9 mouse cellular contexts compared by ENCODE assay signal in the genomic region with DNA sequence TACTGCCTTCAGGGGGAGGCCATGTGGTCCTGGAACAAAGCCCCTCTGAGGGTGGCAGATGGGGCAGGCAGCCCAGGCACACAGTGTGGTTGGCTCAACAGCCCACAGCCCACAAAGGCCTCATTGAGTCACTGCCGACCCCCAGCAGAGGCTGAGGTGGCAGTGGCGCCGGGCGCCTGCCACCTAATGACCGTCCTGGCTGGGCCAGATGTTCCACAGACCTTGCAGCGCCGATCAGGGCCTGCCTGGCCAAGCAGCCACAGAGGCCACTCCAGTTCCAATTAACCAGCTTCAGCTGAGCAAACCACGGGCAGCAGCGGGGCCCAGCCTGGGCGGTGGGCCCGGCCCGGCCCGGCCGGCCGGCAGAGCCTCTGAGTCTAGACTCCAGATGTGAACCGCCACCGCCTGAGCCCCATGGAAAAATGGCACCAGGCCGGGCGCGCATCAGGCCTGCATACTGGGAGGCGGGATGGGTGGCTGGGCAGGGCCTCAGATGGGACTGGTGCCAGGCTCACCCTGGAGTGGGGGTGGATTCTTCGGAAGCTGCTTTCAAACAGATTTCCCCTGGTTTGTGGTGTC. TPM values are rescaled to one million over a fixed set of nuclear protein-coding genes. Genes with fewer than 3 reads are reported as not detected.
DNase-seq lines count a peak whose midpoint lies in the region; ATAC-seq and TF ChIP-seq lines count a peak whose summit lies in the region.
"Had no signal": no experiment of that assay in that cellular context is flagged by ENCODE, and none has a peak within 500 bp of the region (broad histone marks: within the 10 kb centered on the region; RNA-seq: fewer than 3 reads in every experiment).

No protein-coding gene starts in this region.

- peak overlapping the region; percentile 34 for H3K9ac ChIP-seq in stomach, embryonic 16.5 days (ENCODE audit: low read length)

- peak overlapping the region; percentile 94 for H3K27ac ChIP-seq in hindbrain, embryonic 10.5 days
- H3K27ac ChIP-seq in stomach, embryonic 16.5 days (ENCODE audit: low read length): peak overlapping the region; percentile 92

- H3K4me2 ChIP-seq in stomach, embryonic 16.5 days (ENCODE audit: low read depth, low read length): no peak overlapping the region

- peaks cover 44% of the 10 kb centered on the region for H3K36me3 ChIP-seq in E14TG2a.4 (ENCODE audit: insufficient read depth, low read length)
- H3K36me3 ChIP-seq in hindbrain, embryonic 10.5 days: peaks cover 77% of the 10 kb centered on the region
- peaks cover 6% of the 10 kb centered on the region for H3K36me3 ChIP-seq in stomach, embryonic 16.5 days (ENCODE audit: control insufficient read depth, insufficient read depth, low read length)

- H3K4me3 ChIP-seq in E14TG2a.4 (replicated peaks; ENCODE audit: low read length): peak overlapping the region; percentile 76
- no peak overlapping the region for H3K4me3 ChIP-seq in hindbrain, embryonic 10.5 days
- no peak overlapping the region for H3K4me3 ChIP-seq in stomach, embryonic 16.5 days (replicated peaks; ENCODE audit: low read length)
- H3K4me3 ChIP-seq: megakaryocyte, embryonic 14.5 days had no signal

- 73% methylated on average over 22 of the region's 22 CpGs for WGBS in hindbrain, embryonic 10.5 days
- WGBS in stomach, embryonic 16.5 days: 70% methylated on average over 22 of the region's 22 CpGs

- peak; percentile 67 for DNase-seq in cerebellum, adult 11-12 months
- DNase-seq in frontal cortex, postnatal 10 days (ENCODE audit: low spot score in 2 of 2): peak; percentile 49 to 63
- peak; percentile 44 for DNase-seq in hindbrain, embryonic 10.5 days (ENCODE audit: low spot score)
- peak; percentile 49 to 59 for DNase-seq in layer of hippocampus, adult 8-10 months (ENCODE audit: low spot score in 2 of 2)
- DNase-seq in lung, postnatal 25 days (ENCODE audit: low spot score): peak; percentile 78

- no peak for ATAC-seq in stomach, embryonic 16.5 days (ENCODE audit: insufficient read depth, low FRiP score)
- no peak for ATAC-seq in CD4-positive, CD25-positive, alpha-beta regulatory T cell, adult 4 months

- no peak for TF ChIP-seq CTCF in E14TG2a.4 (conservative IDR thresholded peaks at IDR 0.05; ENCODE audit: low read length)

- H3K9me3 ChIP-seq in E14TG2a.4 (ENCODE audit: low read length): no peaks in the 10 kb centered on the region
- H3K9me3 ChIP-seq in hindbrain, embryonic 10.5 days: peaks cover 4% of the 10 kb centered on the region; the same call in 1 of the 2 replicates
- no peaks in the 10 kb centered on the region for H3K9me3 ChIP-seq in stomach, embryonic 16.5 days (replicated peaks; ENCODE audit: control insufficient read depth, low read length)

- peaks cover 91% of the 10 kb centered on the region for H3K4me1 ChIP-seq in E14TG2a.4 (replicated peaks; ENCODE audit: low read depth, low read length)
- H3K4me1 ChIP-seq in hindbrain, embryonic 10.5 days (replicated peaks): peaks cover 56% of the 10 kb centered on the region
- peaks cover 32% of the 10 kb centered on the region for H3K4me1 ChIP-seq in stomach, embryonic 16.5 days (ENCODE audit: control insufficient read depth, insufficient read depth, low read length)

- no peaks in the 10 kb centered on the region for H3K27me3 ChIP-seq in E14TG2a.4 (ENCODE audit: insufficient read depth, low read length)
- no peaks in the 10 kb centered on the region for H3K27me3 ChIP-seq in hindbrain, embryonic 10.5 days (ENCODE audit: insufficient read depth, poor library complexity, severe bottlenecking)
- H3K27me3 ChIP-seq in stomach, embryonic 16.5 days (ENCODE audit: control insufficient read depth, insufficient read depth, low read length): no peaks in the 10 kb centered on the region
- H3K27me3 ChIP-seq: megakaryocyte, embryonic 14.5 days had no signal

RNA-seq across cellular contexts. Expression of a gene that starts 19.2 kb away (rescaled TPM):
- polyA plus RNA-seq in hindbrain, embryonic 10.5 days (2016; fragmentation: Nextera tagmentation; extraction: Ambion mirVana): 41.1 and 48.7 TPM in 2 replicates
- total RNA-seq in layer of hippocampus, adult 8-10 months (2022): 10 to 100 TPM; 17.7 to 21.8 (median 19.0) TPM
- polyA plus RNA-seq in stomach, embryonic 16.5 days (2015; fragmentation: Nextera tagmentation; extraction: Ambion mirVana): 24.0 and 25.2 TPM in 2 replicates
- 1 to 10 TPM; 3.7 to 3.9 TPM for polyA plus RNA-seq in CD4-positive, CD25-positive, alpha-beta regulatory T cell, adult 4 months (2017; shearing (Covaris generic))

RNA-seq across cellular contexts. Expression of a gene that starts 30.0 kb away (rescaled TPM):
- polyA plus RNA-seq in hindbrain, embryonic 10.5 days (2016; fragmentation: Nextera tagmentation; extraction: Ambion mirVana): 168 and 176 TPM in 2 replicates
- total RNA-seq in layer of hippocampus, adult 8-10 months (2022): 10 to 100 TPM; 18.1 to 24.9 (median 22.5) TPM
- polyA plus RNA-seq in stomach, embryonic 16.5 days (2015; fragmentation: Nextera tagmentation; extraction: Ambion mirVana): 125 and 145 TPM in 2 replicates
- under 1 TPM; 0.75 to 0.82 TPM for polyA plus RNA-seq in CD4-positive, CD25-positive, alpha-beta regulatory T cell, adult 4 months (2017; shearing (Covaris generic))

RNA-seq across cellular contexts. Expression of a gene that starts 36.8 kb away (rescaled TPM):
- polyA plus RNA-seq in hindbrain, embryonic 10.5 days (2016; fragmentation: Nextera tagmentation; extraction: Ambion mirVana): 103 and 134 TPM in 2 replicates
- 10 to 100 TPM; 69.8 to 81.5 (median 78.5) TPM for total RNA-seq in layer of hippocampus, adult 8-10 months (2022)
- 121 and 128 TPM in 2 replicates for polyA plus RNA-seq in stomach, embryonic 16.5 days (2015; fragmentation: Nextera tagmentation; extraction: Ambion mirVana)
- polyA plus RNA-seq in CD4-positive, CD25-positive, alpha-beta regulatory T cell, adult 4 months (2017; shearing (Covaris generic)): 10 to 100 TPM; 76.1 to 76.2 TPM

RNA-seq across cellular contexts. Expression of a gene that starts 47.9 kb away (rescaled TPM):
- polyA plus RNA-seq in hindbrain, embryonic 10.5 days (2016; fragmentation: Nextera tagmentation; extraction: Ambion mirVana): 5.0 and 5.1 TPM in 2 replicates
- total RNA-seq in layer of hippocampus, adult 8-10 months (2022): 1 to 10 TPM in 3 of 4 experiments, under 1 TPM in 1; 0.92 to 2.4 (median 2.2) TPM
- 21.3 and 23.9 TPM in 2 replicates for polyA plus RNA-seq in stomach, embryonic 16.5 days (2015; fragmentation: Nextera tagmentation; extraction: Ambion mirVana)
- polyA plus RNA-seq in CD4-positive, CD25-positive, alpha-beta regulatory T cell, adult 4 months (2017; shearing (Covaris generic)): under 1 TPM in 1 of 2 experiments, not detected in 1; 0.46 TPM

Comparison
In these comparisons a context has a peak if more than half of its experiments do, and no peak if none do; other contexts are left out.
1. RNA of a gene that starts 30.0 kb away (polyA plus RNA-seq): 168 to 176 TPM in hindbrain, embryonic 10.5 days and 125 to 145 TPM in stomach, embryonic 16.5 days; 0.75 to 0.82 TPM in CD4-positive, CD25-positive, alpha-beta regulatory T cell, adult 4 months; every median in the first group is over 10 times any median in the second.
2. Peak in every context shown above with its lines, with median percentiles within 50 percentile points of each other: DNase-seq.